Mouse (Mus musculus) left cerebral cortex, adult 9 months (tissue): ENCODE measurements at regions not wholly inside any gene's neighbourhood (a gene's known extent, or its start where the extent isn't known, plus 50 kb on each side); places are given as distances from the start of the nearest gene placed in this dataset.

Experiments
- DNase-seq, 2 experiments: peaks; one replicate each; pipeline ENCODE4 v3.0.0; 2022; ENCODE audit warnings: low spot score in 2 of 2

- DNase-seq, result no peak
Observed at GRCm38 (mm10) chr1:193649400-193649799, 279.3 kb upstream of the Camk1g start.

GRCm38 (mm10) chr1:193647371-193648270, 277.5 kb upstream of the Camk1g start:
- DNase-seq, result no peak

GRCm38 (mm10) chr1:193644506-193644905, 274.4 kb upstream of the Camk1g start:
- no peak for DNase-seq

GRCm38 (mm10) chr1:193636451-193636850, 266.4 kb upstream of the Camk1g start:
- DNase-seq, result peak; percentile 16 to 39

- DNase-seq, result no peak
Observed at GRCm38 (mm10) chr1:193632115-193632514, 262.0 kb upstream of the Camk1g start.

GRCm38 (mm10) chr1:193629887-193630286, 259.8 kb upstream of the Camk1g start:
- no peak for DNase-seq

- DNase-seq, result no peak
Observed at GRCm38 (mm10) chr1:193626924-193627849, 257.1 kb upstream of the Camk1g start.

GRCm38 (mm10) chr1:193625101-193625956, 255.2 kb upstream of the Camk1g start:
- DNase-seq, result no peak

- DNase-seq, result no peak
Observed at GRCm38 (mm10) chr1:193623571-193623970, 253.5 kb upstream of the Camk1g start.

- DNase-seq, result no peak
Observed at GRCm38 (mm10) chr1:193618250-193618649, 248.2 kb upstream of the Camk1g start.

- no peak for DNase-seq
Observed at GRCm38 (mm10) chr1:193610471-193610870, 240.4 kb upstream of the Camk1g start.

GRCm38 (mm10) chr1:193599895-193600294, 229.8 kb upstream of the Camk1g start:
- DNase-seq, result no peak

- DNase-seq, result no peak
Observed at GRCm38 (mm10) chr1:193599163-193599562, 229.1 kb upstream of the Camk1g start.

GRCm38 (mm10) chr1:193590301-193590829, 220.3 kb upstream of the Camk1g start:
- no peak for DNase-seq

- DNase-seq, result peak in 1 of 2 experiments; percentile 66
Observed at GRCm38 (mm10) chr1:193588477-193589464, 218.7 kb upstream of the Camk1g start.

- DNase-seq, result no peak
Observed at GRCm38 (mm10) chr1:193587317-193587716, 217.2 kb upstream of the Camk1g start.

- DNase-seq, result peak; percentile 78 to 84
Observed at GRCm38 (mm10) chr1:193586896-193587295, 216.8 kb upstream of the Camk1g start.

- peak; percentile 22 to 24 for DNase-seq
Observed at GRCm38 (mm10) chr1:193583791-193584190, 213.7 kb upstream of the Camk1g start.

GRCm38 (mm10) chr1:193580393-193580792, 210.3 kb upstream of the Camk1g start:
- no peak for DNase-seq

- no peak for DNase-seq
Observed at GRCm38 (mm10) chr1:193579671-193580070, 209.6 kb upstream of the Camk1g start.
